Mouse (Mus musculus) ovary, postnatal 14 days (tissue): Measurements from ENCODE around the gene Cnga4.
"Not testable (repeated sequence)": the region's sequence is repeated elsewhere in the genome, so short reads cannot be mapped to it uniquely, and the experiment has no call there.

ENCODE experiments used
- DNase-seq: peaks from one replicate; pipeline ENCODE4 v3.0.0; 2022; ENCODE audit warnings: low spot score

Cnga4 gene

DNA sequence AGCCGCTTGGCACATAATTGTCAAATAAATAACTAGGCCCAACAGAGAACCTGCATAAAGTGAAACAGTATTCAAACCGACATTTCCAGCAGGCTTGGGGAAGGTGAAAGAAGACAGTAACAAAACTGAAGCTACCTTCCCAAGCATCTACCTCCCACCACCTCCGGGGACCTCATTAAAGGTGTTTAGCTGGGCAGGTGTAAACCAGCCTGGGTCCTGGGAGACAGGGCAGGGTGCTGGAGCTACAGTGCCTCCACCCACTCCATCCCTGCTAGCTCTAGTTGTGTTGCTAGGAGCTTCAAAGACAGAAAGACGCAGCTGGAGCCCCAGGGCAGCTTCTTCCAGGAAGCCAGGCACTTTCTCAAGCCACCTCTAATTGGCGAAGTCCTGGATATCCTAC is at the start of gene Cnga4:
Cnga4 (plus strand) TSS at position 301 of the 400 bp plus-strand sequence.
- no peak for DNase-seq

GRCm38 (mm10) chr7:105356064-105356463 is 48.3 kb upstream of the Cnga4 start:
- DNase-seq: not testable (repeated sequence)

DNA sequence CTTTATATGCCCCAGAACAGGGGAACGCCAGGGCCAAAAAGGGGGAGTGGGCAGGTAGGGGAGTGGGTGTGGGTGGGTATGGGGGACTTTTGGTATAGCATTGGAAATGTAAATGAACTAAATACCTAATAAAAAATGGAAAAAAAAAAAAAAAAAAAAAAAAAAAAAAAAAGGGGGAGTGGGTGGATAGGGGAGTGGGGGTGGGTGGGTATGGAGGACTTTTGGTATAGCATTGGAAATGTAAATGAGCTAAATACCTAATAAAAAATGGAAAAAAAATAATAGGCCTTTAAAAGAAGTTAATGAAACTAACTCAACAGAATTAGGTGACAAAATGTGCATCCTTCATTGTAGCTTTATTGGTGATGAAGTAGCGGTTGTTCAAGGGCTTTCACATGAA is 47.9 kb upstream of the Cnga4 start:
- DNase-seq: not testable (repeated sequence)

DNA sequence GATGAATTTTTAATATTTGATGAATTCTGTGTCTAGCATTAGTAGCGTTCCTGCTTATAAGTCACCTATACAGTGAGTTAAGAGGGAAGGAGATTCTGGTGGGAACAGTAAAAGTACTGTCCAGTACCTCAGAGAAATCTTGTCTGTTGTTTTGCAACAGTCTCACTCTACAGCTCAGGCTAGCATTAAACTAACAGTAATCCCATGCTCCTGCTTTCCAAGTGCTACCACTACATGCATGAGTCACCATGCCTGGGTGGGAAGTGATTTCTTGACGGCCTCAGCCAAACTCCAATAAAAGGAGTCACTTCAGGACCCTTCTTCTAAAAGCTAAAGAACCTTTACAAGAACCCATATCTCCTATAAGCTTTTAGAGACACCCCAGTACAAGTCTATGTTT is 42.7 kb upstream of the Cnga4 start:
- no peak for DNase-seq

GRCm38 (mm10) chr7:105367268-105367667 is 37.1 kb upstream of the Cnga4 start:
- DNase-seq: no peak

DNA sequence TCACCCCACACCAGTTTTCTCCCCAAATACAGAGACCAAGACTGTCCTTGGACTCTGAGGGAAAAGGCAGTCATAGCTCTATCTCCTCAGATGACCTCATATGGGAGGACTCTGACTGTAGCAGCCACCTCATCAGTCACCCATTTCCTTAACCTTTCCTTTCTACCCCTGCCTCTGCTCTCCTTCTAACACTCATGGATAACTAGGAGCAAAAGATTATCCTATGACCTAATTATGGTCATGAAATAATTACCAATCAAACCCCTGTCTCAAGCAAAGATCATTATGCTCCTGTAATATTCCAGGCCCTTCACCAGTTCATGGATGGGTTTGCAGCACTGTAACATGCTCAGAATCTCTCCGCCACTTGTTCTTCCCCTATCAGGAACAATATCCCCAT is 36.4 kb upstream of the Cnga4 start, which contains the start of gene Olfr692:
Olfr692 (plus strand) TSS at position 301 of the 400 bp plus-strand sequence.
- no peak for DNase-seq

DNA sequence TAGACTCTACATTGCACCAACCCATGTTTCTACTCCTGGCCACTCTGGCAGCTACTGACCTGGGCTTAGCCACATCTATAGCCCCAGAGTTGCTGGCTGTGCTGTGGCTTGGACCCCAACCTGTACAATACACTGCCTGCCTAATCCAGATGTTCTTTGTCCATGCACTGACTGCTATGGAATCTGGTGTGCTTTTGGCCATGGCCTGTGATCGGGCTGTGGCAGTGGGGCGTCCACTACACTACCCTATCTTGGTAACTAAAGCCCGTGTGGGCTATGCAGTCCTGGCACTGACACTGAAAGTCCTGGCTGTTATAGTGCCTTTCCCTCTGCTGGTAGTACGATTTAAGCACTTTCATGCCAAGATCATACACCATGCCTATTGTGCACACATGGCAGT is 35.8 kb upstream of the Cnga4 start:
- no peak for DNase-seq

GRCm38 (mm10) chr7:105372912-105373311 is 31.5 kb upstream of the Cnga4 start:
- no peak for DNase-seq

DNA sequence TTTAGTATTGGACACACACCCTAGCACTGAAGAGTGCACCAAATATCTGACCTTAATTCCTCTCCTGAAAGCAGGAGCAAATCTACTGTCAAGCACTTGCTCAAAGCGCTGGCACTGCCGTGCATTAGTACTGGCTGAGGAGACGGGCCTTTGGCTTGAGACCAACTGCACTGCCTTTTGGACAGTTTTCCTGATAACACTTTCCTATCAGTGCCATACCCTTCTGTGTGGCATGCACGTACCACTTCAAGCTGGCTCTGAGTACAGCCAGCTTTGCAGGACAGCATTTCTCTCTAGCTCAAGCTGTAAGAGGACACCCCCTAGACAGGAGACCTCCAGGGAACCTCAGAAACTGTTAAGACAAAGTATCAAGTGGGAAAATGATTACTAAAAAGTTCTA is 30.9 kb upstream of the Cnga4 start:
- no peak for DNase-seq

DNA sequence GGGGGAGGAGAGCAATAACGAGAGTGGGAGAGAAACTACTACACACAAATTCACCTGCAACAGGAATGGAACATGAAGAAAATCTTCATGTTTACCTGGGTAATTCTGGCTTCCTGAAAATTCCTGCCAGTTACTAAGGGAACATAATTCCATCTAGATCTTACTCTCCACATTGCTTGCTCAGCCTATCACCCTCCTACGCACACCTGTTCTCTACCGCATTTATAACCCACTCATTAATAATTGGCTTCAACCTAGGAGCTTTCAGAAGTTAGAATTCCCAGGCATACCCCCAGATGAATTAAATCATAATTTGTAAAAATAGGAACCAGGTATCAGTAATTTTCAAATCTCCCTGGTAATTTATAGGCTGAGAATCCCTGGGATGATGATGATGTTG is 30.4 kb upstream of the Cnga4 start:
- no peak for DNase-seq

- DNase-seq: no peak
Observed at GRCm38 (mm10) chr7:105374866-105375265, 29.5 kb upstream of the Cnga4 start, which contains the start of gene Gm5901. TSS of gene Gm5901 (plus strand) at chr7:105375038.

DNA sequence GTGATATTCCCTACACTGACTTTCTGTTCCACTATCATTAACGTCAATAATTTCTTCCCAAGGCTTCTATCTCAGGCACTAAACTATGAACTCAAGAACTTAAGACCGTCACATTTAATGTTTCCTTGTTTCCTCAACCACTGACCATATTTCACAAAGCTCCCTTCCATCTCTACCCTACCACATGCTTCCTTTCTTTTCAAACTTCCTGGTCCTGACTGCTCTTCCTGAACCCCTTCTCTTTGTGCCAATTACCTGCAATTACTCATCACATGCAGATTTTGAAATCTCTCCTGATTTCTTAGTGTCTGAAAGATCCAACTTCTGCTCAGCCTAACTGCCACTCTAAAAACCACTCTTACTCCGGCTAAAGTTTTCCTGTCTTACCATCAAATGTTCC is 24.0 kb upstream of the Cnga4 start:
- no peak for DNase-seq

DNA sequence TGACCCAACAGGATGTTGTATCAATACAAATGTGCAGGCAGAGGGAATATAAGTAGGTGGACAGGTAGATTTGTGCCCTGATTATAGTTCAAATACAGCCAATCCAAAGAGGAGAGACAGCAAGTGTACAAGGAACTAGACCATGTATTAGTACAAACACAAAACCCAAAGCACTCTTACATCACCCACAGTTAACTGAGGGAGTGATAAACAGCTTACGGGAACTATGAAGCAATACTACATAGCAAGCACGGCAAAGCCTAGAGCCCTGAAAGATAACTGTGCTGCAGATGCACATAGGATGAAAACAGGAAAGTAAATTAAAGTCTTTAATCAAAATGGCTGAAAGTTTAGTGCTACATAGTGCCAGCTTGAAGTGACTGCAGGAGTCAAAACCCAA is 16.7 kb upstream of the Cnga4 start:
- no peak for DNase-seq

DNA sequence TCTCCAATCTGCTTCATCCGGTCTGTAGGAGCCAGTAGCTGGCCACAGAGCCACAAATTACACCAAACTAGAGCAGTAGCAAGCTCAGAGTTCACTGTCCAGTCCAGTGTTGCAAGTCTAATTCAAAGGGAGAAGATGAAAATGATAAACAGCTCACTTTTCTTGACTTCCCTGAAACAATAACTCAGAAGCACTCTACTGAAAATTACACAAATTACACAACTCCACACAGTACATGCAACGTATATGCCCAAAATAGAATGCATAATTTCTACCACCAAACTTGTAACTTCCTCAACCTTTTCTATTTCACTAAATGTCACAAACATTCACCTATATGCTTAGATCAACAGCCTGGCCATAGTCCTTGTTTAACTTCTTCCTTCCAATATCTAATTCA is 14.1 kb upstream of the Cnga4 start:
- no peak for DNase-seq

DNA sequence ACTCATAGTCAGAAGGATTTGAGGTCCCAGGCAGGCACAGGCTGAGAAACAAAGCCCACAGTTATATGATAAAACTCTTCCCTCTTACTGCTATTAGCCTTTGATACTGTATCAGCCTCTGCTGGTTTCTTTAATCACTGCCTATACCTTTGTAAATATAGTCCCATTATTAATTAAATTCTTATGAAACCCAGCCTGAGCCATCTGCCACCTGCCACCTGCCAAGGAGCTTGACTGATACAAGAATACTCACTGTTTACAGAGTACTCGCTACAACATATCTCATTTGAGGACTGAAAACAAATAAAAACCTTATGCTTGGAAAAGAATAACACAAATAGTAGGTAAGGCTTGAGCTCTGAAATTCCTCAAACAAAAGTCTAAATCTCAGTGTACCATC is 9.8 kb upstream of the Cnga4 start:
- DNase-seq: no peak

GRCm38 (mm10) chr7:105395131-105395820 is 9.1 kb upstream of the Cnga4 start:
- DNase-seq: no peak

- DNase-seq: no peak
Observed at GRCm38 (mm10) chr7:105396126-105396525, 8.2 kb upstream of the Cnga4 start.

- DNase-seq: no peak
Observed at GRCm38 (mm10) chr7:105399058-105399934, 5.1 kb upstream of the Cnga4 start.

- DNase-seq: peak; percentile 99
Observed at GRCm38 (mm10) chr7:105399935-105400624, 4.3 kb upstream of the Cnga4 start, which contains the start of gene Fam160a2. TSS of gene Fam160a2 (minus strand) at chr7:105400054.

GRCm38 (mm10) chr7:105406322-105406721 is 2.0 kb downstream of the Cnga4 start:
- no peak for DNase-seq

DNA sequence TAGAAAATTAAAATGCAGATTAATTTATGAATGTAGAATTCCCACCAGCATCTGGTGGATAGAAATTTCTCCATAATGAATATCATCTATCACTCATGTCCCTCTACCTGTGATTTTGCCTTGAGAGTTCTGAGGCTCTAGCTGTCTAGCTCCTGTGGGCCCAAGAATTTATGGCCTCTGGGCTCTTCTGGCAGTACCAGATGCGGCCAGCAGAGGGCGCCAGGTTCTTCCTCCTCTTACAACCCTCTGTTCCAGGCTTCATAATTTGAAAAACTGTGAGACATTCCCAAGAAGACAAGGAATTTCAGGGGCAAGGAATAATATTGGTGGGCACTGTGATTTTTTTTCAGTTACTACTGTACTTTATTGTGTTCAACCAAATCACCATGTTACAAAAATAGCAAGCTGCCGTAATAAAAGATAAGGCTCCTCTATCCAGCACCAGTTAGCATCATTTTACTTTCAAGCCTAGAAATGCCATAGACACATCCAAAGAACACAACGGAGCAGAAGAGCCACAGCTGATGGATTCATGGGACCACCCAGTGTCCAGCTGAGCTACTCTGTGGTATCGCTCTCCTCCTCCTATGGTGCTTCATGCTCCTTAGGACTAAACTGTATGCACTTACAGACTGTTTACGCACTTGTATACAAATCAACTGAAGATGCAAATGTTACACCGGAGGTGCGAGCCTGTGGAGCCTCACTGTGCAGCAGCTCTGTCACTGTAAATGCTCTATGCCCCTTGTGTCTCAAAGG is 7.7 kb downstream of the Cnga4 start:
- DNase-seq: peak; percentile 75

DNA sequence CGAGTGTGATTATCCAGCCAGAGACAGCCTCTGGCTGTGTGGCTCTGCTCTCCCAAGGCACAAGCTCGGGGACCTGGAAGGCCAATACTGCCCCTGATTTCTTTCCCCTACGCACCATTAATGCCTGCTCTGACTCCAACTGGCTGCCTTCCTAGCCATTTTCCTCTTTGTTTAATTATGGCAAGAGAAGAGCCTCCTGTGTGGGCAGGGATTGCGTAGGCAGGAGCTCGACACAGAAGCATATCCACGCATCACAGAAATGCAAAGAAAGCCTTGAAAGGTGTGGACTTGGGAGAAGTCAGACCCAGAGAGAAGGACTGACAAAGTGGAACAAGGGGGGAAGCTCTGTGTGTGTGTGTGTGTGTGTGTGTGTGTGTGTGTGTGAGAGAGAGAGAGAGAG is 10.0 kb downstream of the Cnga4 start:
- no peak for DNase-seq
